Mouse (Mus musculus): ENCODE data around the gene Hist1h2ba.

- TF ChIP-seq CTCF (IDR thresholded peaks at IDR 0.05; ENCODE audit: insufficient read depth, low read depth, low read length) (no peak), POLR2A (IDR thresholded peaks at IDR 0.05; ENCODE audit: insufficient read depth, low read depth, low read length) (no peak)
Observed at GRCm38 (mm10) chr13:23893269-23893593, 40.7 kb downstream of the Hist1h2ba start.

Data from olfactory bulb, adult 2 months (tissue).